Mouse (Mus musculus): ENCODE measurements around the gene Aff4.

Aff4 gene

DNA sequence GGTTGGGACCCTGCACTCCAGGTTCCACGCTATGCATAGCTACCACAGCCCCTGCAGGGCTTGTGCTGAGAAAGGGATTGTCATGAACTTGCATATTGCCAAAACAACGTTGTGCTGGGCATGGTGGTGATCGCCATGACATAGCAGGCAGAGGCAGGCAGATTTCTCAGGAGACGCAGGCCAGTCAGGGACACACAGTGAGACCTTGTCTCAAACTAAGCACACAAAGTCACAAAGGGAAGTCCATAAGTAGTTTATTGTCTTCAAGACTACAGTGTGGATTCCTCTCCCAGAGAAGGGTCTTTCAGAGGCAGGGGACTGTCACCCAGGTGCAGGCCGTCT is 78.1 kb downstream of the Aff4 start:
- no peak for DNase-seq (ENCODE audit: low spot score in 2 of 2)

- no peak for DNase-seq (ENCODE audit: low spot score in 2 of 2)
Measured at GRCm38 (mm10) chr11:53429182-53429581, 78.5 kb downstream of the Aff4 start.

- no peak for DNase-seq (ENCODE audit: low spot score in 2 of 2)
Measured at GRCm38 (mm10) chr11:53430300-53430669, 79.7 kb downstream of the Aff4 start.

DNA sequence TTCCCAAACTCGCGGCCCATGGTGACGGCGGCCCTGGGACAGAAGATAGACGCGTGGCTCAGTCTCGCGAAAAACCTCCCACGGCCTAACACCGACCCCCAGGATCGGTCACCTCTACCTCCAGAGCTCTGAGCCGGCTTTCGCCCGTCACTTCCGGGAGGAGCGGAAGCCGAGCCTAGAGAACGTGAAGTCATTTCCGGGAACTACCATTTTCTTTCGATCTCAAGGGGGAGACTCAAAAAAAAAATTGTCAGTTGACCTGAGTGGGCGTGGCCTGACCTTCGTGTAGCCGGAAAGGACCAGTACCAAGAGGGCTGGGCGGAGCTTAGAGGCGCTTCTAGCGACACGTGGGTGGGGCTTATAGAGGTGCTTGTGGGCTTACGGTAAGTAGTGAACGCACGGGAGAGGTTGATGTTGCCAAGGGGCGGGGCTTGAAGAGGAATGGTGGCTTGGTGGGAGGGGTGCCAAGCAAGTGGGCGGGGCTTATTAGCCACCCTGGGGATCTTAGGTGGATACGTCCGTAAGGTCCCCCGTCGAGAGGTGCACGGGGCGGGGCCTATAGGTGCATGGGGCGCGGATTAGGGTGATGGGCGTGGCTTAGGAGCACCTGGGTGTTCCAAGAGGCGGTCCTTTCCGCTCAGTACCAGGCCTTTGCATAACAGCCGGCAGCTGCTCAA is 80.2 kb downstream of the Aff4 start, which contains the start of the genes Uqcrq and Gdf9:
TSS of gene Uqcrq (minus strand) at position 162 of the 677 bp plus-strand sequence.
TSS of gene Gdf9 (plus strand) at position 354 of the 677 bp plus-strand sequence.
- peak; percentile 98 for DNase-seq (ENCODE audit: low spot score in 2 of 2)

DNA sequence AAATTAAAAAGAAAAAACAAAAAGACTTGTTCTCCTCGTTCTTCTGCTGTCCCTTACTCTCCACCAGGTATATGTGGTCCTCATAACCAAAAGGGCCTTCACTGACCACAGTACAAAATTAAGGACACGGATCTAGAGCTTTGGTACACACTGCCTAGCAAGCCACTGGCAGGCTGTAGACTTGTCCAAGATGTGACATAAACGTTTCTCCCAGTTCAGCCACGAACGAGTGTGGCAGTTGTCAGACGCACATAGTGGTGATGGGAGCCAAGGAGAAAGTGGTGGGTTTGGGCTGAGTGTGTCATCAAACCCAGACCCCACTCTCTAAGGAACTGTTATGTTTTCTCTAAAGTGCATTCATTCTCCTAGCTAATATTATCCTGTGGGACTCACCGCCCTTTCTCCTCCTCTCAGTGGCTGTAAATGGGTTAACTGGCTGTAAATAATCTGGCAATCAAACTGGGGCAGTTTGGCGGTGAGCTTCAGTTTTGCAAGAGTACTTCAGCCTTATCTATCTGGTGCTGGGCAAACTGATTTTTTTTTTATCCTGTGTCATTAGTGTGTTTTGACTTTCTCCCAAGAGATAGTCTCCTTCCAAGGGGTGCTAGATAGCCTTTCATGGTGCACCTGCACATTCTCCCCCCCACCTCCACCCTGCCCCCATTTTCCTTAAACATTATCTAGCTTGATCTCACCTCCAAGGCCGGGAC is 80.9 kb downstream of the Aff4 start:
- no peak for DNase-seq (ENCODE audit: low spot score in 2 of 2)

DNA sequence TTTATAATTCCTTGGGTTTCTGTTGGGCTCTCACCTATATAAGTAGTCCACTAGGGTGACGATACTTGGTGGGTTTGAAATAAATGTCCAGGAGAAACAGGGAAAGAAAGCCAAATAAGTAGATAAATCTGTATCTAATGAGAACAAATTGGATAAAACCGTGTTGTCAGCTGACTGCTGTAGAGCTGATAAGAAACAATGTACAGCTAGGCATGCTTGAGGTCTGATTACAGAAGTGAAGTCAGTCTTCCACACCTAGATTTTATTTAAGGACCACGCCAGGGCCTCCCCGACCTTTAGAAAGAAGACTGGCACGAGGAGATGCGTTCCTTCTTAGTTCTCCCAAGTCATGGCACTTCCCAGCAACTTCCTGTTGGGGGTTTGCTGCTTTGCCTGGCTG is 82.4 kb downstream of the Aff4 start:
- DNase-seq (ENCODE audit: low spot score in 2 of 2) = no peak

DNA sequence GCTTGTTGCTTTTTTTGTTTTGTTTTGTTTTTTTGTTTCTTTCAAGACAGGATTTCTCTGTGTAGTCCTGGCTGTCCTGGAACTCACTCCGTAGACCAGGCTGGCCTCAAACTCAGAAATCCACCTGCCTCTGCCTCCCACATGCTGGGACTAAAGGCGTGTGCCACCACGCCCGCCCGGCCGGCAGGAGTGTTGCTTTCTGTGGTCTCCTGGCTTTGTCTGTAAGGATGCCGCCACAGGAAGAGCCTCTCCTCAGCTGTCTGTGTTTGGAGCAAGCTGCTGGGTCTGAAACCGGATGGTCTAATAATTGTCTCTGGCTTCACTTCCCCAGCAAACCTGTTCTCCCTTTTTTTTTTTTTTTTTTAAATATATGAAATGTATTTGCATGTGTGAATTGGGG is 84.9 kb downstream of the Aff4 start:
- no peak for DNase-seq (ENCODE audit: low spot score in 2 of 2)

- DNase-seq (ENCODE audit: low spot score in 2 of 2) = no peak
Measured at GRCm38 (mm10) chr11:53436338-53436737, 85.7 kb downstream of the Aff4 start.

- no peak for DNase-seq (ENCODE audit: low spot score in 2 of 2)
Measured at GRCm38 (mm10) chr11:53441921-53442320, 91.3 kb downstream of the Aff4 start.

DNA sequence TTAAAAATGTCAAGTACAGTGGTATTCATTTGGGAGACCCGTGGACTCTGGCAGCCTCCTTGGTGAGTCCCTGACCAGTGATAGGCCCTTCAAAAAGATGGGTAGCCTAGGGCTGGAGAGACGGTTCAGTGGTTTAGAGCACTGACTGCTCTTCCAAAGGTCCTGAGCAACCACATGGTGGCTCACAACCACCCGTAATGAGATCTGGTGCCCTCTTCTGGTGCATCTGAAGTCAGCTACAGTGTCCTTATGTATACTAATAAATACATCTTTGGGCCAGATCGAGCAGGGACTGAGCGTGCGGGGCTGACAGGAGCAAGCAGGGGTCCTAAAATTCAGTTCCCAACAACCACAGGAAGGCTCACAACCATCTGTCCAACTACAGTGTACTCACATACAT is 93.2 kb downstream of the Aff4 start:
- DNase-seq (ENCODE audit: low spot score in 2 of 2) = no peak

- DNase-seq (ENCODE audit: low spot score in 2 of 2) = no peak
Measured at GRCm38 (mm10) chr11:53445562-53445961, 94.9 kb downstream of the Aff4 start.

DNA sequence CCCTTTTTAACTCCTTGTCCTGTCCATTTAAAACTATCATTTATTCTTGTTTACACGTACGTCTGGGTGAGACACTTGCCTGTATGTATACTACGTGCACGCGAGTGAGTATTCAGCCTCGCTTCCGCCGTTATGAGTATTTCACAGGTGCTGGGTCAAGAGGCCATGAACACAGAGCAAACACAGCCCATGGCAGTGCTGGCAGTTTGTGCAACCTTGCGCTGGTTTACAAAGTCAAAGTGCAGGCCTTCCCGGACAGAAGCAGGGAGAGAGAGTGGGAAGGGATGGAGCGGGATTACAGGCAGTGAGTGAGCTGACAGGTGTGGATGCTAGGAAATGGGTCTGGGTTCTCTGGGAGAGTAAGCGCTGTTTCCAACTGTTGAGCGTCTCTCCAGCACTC is 95.5 kb downstream of the Aff4 start:
- DNase-seq (ENCODE audit: low spot score in 2 of 2) = no peak

DNA sequence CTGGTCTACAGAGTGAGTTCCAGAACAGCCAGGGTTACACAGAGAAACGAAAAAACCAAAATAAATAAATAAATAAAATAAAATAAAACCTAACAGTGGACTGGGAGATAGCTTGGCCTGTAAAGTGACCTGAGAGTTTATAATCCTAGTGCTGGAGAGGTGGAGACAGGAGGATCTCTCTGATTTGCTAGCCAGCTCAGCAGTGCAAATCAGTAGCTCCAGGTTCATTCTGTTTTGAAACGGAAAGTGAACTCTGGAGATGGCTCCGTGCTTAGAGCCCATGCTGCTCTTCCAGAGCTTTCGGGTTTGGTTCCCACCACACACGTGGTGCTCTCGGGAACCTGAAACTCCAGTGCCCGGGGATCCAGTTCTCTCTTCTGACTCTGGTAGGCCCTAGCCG is 97.4 kb downstream of the Aff4 start:
- no peak for DNase-seq (ENCODE audit: low spot score in 2 of 2)

DNA sequence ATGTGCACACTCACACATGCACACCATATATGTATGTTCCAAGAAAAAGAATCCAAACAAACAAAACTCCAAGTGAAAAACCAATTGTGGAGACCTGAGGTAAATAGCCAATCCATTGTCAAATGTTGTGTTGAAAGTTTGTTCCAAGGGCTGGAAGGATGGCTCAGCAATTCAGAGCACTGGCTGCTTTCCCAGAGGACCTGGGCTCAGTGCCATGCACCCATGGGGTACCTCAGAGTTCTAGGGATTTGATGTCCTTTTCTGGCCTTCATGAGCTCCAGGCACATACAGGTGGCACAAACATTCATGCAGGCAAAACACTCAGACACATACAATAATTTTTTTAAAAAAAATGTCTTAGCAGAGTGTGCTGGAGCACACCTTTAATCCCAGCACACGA is 97.9 kb downstream of the Aff4 start:
- DNase-seq (ENCODE audit: low spot score in 2 of 2) = no peak

DNA sequence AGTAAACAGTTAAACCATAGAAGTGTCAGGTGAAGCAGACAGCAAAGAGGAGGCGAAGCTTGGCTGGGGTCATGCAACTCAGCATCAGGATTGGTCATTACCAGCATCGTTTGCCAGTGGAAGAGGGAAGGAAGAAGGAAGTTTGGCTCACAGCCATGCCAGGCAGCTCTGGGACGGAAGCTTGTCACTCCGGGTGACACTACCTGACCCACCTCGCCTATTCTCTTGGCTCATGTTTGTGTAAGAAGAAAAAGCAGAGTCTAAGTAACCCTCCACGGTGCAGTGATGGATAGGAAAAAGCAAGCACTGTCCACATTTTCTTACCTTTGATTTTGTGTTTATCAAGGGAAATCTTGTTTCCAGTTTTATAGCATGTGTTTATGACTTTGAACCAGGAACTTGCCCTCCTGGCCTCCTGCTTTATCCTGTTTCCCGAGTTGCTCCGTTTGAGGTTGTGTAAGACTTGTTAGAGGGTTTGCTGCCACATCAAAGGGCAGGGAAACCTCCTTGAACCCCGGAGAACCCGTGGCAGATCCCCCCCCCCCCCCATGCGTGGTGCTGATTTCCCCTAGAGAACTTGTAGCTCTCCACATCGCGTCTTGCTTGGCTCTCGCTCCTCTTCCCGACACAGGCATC is 99.6 kb downstream of the Aff4 start:
- no peak for DNase-seq (ENCODE audit: low spot score in 2 of 2)

- DNase-seq (ENCODE audit: low spot score in 2 of 2) = no peak
Measured at GRCm38 (mm10) chr11:53451361-53451760, 100.7 kb downstream of the Aff4 start.

DNA sequence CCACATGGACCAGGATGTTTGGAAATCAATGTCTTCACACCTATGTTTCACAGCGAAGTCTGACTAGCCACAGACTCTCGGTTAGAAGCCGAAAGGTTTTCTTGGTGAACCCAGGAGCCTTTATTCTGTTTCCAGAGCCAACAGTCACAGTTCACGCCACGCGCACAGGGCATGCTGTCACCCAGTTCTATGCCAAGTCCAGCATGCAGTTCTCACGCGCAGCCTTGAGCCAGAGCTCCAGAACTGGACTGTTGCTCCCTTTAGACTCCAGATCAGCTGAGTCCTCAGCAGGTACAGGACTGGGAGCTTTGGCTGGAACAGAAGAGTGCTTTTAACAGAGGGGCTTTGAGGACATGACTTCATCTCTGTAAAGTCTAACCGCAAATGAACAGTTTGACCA is 101.8 kb downstream of the Aff4 start:
- DNase-seq (ENCODE audit: low spot score in 2 of 2) = no peak

DNA sequence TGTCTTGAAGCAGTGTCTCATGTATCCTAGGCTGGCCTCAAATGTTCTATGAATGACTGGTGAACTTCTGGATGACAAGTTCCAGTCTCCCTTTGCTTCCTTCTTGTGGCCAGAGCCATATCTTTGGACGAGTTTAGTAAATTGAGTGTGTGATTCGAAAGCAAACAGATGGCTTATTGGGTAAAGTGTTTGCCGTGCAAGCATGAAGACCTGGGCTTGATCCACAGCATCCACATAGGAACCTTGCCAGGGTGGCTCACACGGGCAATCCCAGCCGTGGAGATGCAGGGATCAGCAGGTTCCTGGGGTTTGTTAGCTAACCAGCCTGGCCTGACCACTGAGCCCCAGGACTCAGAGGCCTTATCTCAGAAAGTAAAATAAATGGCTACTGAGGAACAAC is 102.4 kb downstream of the Aff4 start:
- DNase-seq (ENCODE audit: low spot score in 2 of 2) = no peak

DNA sequence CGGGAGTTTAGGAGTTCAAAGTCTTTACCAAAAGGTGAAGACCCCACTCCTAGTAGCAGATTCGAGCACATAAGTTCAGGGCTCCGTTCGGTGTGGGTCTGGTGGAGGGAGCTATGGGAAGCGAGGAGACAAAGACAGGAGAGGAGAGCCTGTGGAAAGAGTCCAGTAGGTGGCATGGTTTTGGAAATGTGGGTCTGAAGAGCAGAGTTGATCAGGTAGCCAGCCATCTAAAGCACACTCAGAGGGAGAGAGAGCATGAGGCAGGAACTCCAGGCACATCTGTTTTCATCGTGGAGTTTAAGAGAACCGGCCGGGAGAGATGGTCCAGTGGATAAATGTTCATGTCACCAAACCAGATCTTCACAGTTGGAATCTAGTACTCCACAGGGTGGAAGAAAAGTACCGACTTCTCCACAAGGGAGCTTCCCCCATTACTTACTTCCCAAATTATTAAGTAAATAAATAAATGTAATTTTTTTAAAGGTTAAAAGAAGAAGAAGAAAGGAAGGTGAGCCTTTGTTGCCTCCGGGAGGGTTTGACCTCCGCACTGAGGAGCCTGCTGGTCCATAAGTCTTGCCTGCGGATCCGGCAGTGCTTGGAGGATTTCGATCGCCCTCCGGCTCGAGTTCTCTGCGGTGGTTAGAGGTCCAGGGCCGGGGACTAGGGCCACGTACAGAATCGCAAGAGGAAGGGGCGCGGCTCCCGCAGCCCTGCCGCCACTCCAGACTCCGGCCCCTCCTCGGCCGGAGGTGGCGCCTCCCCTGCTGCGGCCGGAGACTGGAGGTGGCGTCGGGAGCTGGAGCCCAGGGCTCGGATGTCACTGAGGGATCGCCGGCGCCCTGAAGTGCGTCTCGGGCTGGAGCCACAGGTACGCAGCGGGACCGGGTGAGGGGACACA is 106.1 kb downstream of the Aff4 start, which contains the start of the genes Gm10447 and Shroom1:
TSS of gene Gm10447 (minus strand) at position 637 of the 898 bp plus-strand sequence.
TSS of gene Shroom1 (plus strand) at position 732 of the 898 bp plus-strand sequence.
- peak; percentile 60 to 69 for DNase-seq (ENCODE audit: low spot score in 2 of 2)

GRCm38 (mm10) chr11:53457372-53457954 is 106.8 kb downstream of the Aff4 start:
- DNase-seq (ENCODE audit: low spot score in 2 of 2) = no peak

DNA sequence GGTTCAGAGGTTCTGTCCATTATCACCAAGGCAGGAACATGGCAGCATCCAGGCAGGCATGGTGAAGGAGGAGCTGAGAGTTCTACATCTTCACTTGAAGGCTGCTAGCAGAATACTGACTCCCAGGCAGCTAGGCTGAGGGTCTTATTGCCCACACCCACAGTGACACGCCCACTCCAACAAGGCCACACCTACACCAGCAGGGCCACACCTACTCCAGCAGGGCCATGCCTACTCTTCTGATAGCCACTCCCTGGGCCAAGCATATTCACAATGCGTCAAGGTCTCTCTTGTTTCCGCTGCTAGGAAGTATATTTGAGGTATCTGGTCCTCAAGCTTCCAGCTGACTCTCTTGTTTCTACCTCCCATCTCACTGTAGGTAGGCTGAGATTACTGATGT is 108.4 kb downstream of the Aff4 start:
- no peak for DNase-seq (ENCODE audit: low spot score in 2 of 2)
